Mouse (Mus musculus) v-Abl transformed pro-B cells (cell line): ENCODE data around the gene Mrpl50.

Experiments used
- in situ Hi-C, 2 experiments: fragments of 400-800 bp; cut with MboI; formaldehyde crosslinking; loops; one replicate each; pipeline ENCODE4 v1.15.1; 2025; ENCODE audit not compliant: unreplicated experiment in 2 of 2

Gene Mrpl50

GRCm38 (mm10) chr4:49520572-49521340 is at the start of gene Mrpl50, which contains the start of gene Zfp189:
Mrpl50 (minus strand) TSS chr4:49521093.
Zfp189 (plus strand) TSS chr4:49521176.
- in situ Hi-C loops: loop anchor here (5.0 kb wide), 2 partner anchors 112 to 368 kb away; partner anchors contain the start of gene Rnf20 (in 2 of the 2)

GRCm38 (mm10) chr4:49567613-49568012 is 46.7 kb upstream of the Mrpl50 start:
- in situ Hi-C loops: loop anchor here in 1 of 2 experiments (5.0 kb wide), 1 partner anchor 60 kb away; no protein-coding TSS in a partner anchor

GRCm38 (mm10) chr4:49559915-49560772 is 39.3 kb upstream of the Mrpl50 start:
- in situ Hi-C loops: no loop called here

GRCm38 (mm10) chr4:49558181-49558580 is 37.3 kb upstream of the Mrpl50 start:
- in situ Hi-C loops: no loop called here

GRCm38 (mm10) chr4:49557375-49557774 is 36.5 kb upstream of the Mrpl50 start:
- in situ Hi-C loops: no loop called here

GRCm38 (mm10) chr4:49553380-49553779 is 32.5 kb upstream of the Mrpl50 start:
- in situ Hi-C loops: no loop called here

- in situ Hi-C loops: no loop called here
These were observed 28.5 kb upstream of the Mrpl50 start, which contains the start of gene Aldob for GRCm38 (mm10) chr4:49549383-49549782. Aldob (minus strand) TSS chr4:49549546.

GRCm38 (mm10) chr4:49547544-49548219 is 26.8 kb upstream of the Mrpl50 start:
- in situ Hi-C loops: no loop called here

- in situ Hi-C loops: no loop called here
These were observed 26.1 kb upstream of the Mrpl50 start for GRCm38 (mm10) chr4:49546873-49547543.

GRCm38 (mm10) chr4:49546026-49546425 is 25.1 kb upstream of the Mrpl50 start:
- in situ Hi-C loops: no loop called here

- in situ Hi-C loops: no loop called here
These were observed 20.1 kb upstream of the Mrpl50 start for GRCm38 (mm10) chr4:49540966-49541365.

GRCm38 (mm10) chr4:49539665-49540064 is 18.8 kb upstream of the Mrpl50 start:
- in situ Hi-C loops: no loop called here

- in situ Hi-C loops: no loop called here
These were observed 15.8 kb upstream of the Mrpl50 start for GRCm38 (mm10) chr4:49536671-49537070.

- in situ Hi-C loops: no loop called here
These were observed 14.9 kb upstream of the Mrpl50 start for GRCm38 (mm10) chr4:49535675-49536294.

GRCm38 (mm10) chr4:49535036-49535435 is 14.1 kb upstream of the Mrpl50 start:
- in situ Hi-C loops: no loop called here

GRCm38 (mm10) chr4:49522576-49522975 is 1.7 kb upstream of the Mrpl50 start:
- in situ Hi-C loops: loop anchor here (5.0 kb wide), 2 partner anchors 110 to 370 kb away; partner anchors contain the start of gene Rnf20 (in 2 of the 2)

GRCm38 (mm10) chr4:49521346-49521745 is 453 bp upstream of the Mrpl50 start:
- in situ Hi-C loops: loop anchor here (5.0 kb wide), 2 partner anchors 111 to 369 kb away; partner anchors contain the start of gene Rnf20 (in 2 of the 2)

- in situ Hi-C loops: loop anchor here in 1 of 2 experiments (10.0 kb wide), 1 partner anchor 365 kb away; no protein-coding TSS in a partner anchor
These were observed 1.4 kb downstream of the Mrpl50 start for GRCm38 (mm10) chr4:49519476-49519875.

- in situ Hi-C loops: loop anchor here in 1 of 2 experiments (10.0 kb wide), 1 partner anchor 360 kb away; no protein-coding TSS in a partner anchor
These were observed 6.5 kb downstream of the Mrpl50 start for GRCm38 (mm10) chr4:49514441-49514840.
